ENCODE assay signal across 21 mouse cellular contexts in the genomic region with DNA sequence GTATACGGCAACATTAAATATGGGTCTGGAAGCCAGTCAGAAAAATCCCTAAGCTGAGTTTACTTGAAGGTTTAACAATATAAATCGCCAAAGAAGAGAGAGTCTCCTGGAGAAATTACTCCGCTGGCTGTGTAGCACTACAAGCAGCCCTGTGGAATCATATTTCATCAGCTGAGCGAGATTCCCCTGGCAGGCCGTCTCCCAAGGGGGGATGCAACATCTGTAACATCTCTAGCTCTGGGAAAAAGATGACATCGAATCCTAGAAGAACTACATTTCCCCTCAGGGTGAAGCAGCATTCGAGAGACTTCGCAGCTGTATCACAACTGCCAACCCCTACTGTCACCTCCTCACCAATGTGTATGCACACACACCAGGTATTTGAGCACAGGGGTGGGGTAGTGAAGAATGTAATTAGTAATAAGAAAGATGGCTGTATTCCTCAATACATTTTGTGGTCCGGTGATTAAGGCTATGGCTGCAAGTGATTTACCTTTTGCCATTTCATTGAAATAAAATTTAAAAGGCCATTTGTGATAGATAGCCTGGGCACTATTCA. TPM values are rescaled to one million over a fixed set of nuclear protein-coding genes. Genes with fewer than 3 reads are reported as not detected.
DNase-seq lines count a peak whose midpoint lies in the region; ATAC-seq and TF ChIP-seq lines count a peak whose summit lies in the region.
"Had no signal": no experiment of that assay in that cellular context is flagged by ENCODE, and none has a peak within 500 bp of the region (broad histone marks: within the 10 kb centered on the region; RNA-seq: fewer than 3 reads in every experiment).

No protein-coding gene starts in this region.

- H3K36me3 ChIP-seq in kidney, embryonic 15.5 days = no peaks in the 10 kb centered on the region
- H3K36me3 ChIP-seq in midbrain, embryonic 14.5 days (ENCODE audit: control insufficient read depth, insufficient read depth, low read length) = no peaks in the 10 kb centered on the region
- no peaks in the 10 kb centered on the region for H3K36me3 ChIP-seq in midbrain, embryonic 16.5 days (ENCODE audit: control insufficient read depth, insufficient read depth, low read length)
- no peaks in the 10 kb centered on the region for H3K36me3 ChIP-seq in stomach, postnatal 0 days (ENCODE audit: control insufficient read depth, insufficient read depth, low read length)
- no peaks in the 10 kb centered on the region for H3K36me3 ChIP-seq in hindbrain, embryonic 16.5 days (ENCODE audit: control insufficient read depth, insufficient read depth, low read length)
- H3K36me3 ChIP-seq: embryonic facial prominence, embryonic 13.5 days; hindbrain, embryonic 12.5 days; midbrain, embryonic 10.5 days had no signal

- no peak overlapping the region for H3K4me3 ChIP-seq in kidney, embryonic 15.5 days (replicated peaks)
- no peak overlapping the region for H3K4me3 ChIP-seq in midbrain, embryonic 14.5 days (replicated peaks; ENCODE audit: low read depth, low read length)
- no peak overlapping the region for H3K4me3 ChIP-seq in midbrain, embryonic 16.5 days (ENCODE audit: low read depth, low read length)
- no peak overlapping the region for H3K4me3 ChIP-seq in stomach, postnatal 0 days (ENCODE audit: low read depth, low read length)
- H3K4me3 ChIP-seq in hindbrain, embryonic 16.5 days (ENCODE audit: low read length) = no peak overlapping the region
- H3K4me3 ChIP-seq: embryonic facial prominence, embryonic 13.5 days; hindbrain, embryonic 12.5 days; midbrain, embryonic 10.5 days had no signal

- no peak overlapping the region for H3K4me2 ChIP-seq in kidney, embryonic 15.5 days
- no peak overlapping the region for H3K4me2 ChIP-seq in midbrain, embryonic 14.5 days (ENCODE audit: low read length)
- H3K4me2 ChIP-seq in midbrain, embryonic 16.5 days (ENCODE audit: low read length) = no peak overlapping the region
- H3K4me2 ChIP-seq in stomach, postnatal 0 days (replicated peaks; ENCODE audit: low read depth) = 0 out of 2 replicates have a peak overlapping the region, but pooled peaks have one; percentile 5
- no peak overlapping the region for H3K4me2 ChIP-seq in hindbrain, embryonic 16.5 days (ENCODE audit: low read length)
- H3K4me2 ChIP-seq: embryonic facial prominence, embryonic 13.5 days; hindbrain, embryonic 12.5 days; liver, embryonic 11.5 days had no signal

- 26% methylated on average over 9 of the region's 9 CpGs for WGBS in kidney, embryonic 15.5 days
- WGBS in midbrain, embryonic 14.5 days = 65% methylated on average over 9 of the region's 9 CpGs
- 68% methylated on average over 9 of the region's 9 CpGs for WGBS in midbrain, embryonic 16.5 days
- WGBS in stomach, postnatal 0 days = 39% methylated on average over 9 of the region's 9 CpGs
- 52% methylated on average over 9 of the region's 9 CpGs for WGBS in hindbrain, embryonic 16.5 days

- H3K9me3 ChIP-seq in kidney, embryonic 15.5 days (replicated peaks) = no peaks in the 10 kb centered on the region
- H3K9me3 ChIP-seq in midbrain, embryonic 14.5 days (ENCODE audit: control insufficient read depth, low read length) = no peaks in the 10 kb centered on the region
- no peaks in the 10 kb centered on the region for H3K9me3 ChIP-seq in midbrain, embryonic 16.5 days (replicated peaks; ENCODE audit: control insufficient read depth, low read length, poor library complexity, severe bottlenecking)
- H3K9me3 ChIP-seq in stomach, postnatal 0 days (ENCODE audit: control insufficient read depth, low read length) = no peaks in the 10 kb centered on the region
- H3K9me3 ChIP-seq in hindbrain, embryonic 16.5 days (ENCODE audit: control insufficient read depth, low read length) = no peaks in the 10 kb centered on the region
- H3K9me3 ChIP-seq: embryonic facial prominence, embryonic 13.5 days; hindbrain, embryonic 12.5 days; midbrain, embryonic 10.5 days had no signal

- no peak overlapping the region for H3K27ac ChIP-seq in kidney, embryonic 15.5 days
- H3K27ac ChIP-seq in midbrain, embryonic 14.5 days (replicated peaks; ENCODE audit: low read depth, low read length) = no peak overlapping the region
- H3K27ac ChIP-seq in midbrain, embryonic 16.5 days (ENCODE audit: low read length) = no peak overlapping the region
- no peak overlapping the region for H3K27ac ChIP-seq in stomach, postnatal 0 days (replicated peaks)
- no peak overlapping the region for H3K27ac ChIP-seq in hindbrain, embryonic 16.5 days (ENCODE audit: low read depth, low read length)
- H3K27ac ChIP-seq: embryonic facial prominence, embryonic 13.5 days; hindbrain, embryonic 12.5 days; midbrain, embryonic 10.5 days had no signal

- H3K9ac ChIP-seq in kidney, embryonic 15.5 days = no peak overlapping the region
- no peak overlapping the region for H3K9ac ChIP-seq in midbrain, embryonic 14.5 days (replicated peaks; ENCODE audit: low read length)
- no peak overlapping the region for H3K9ac ChIP-seq in midbrain, embryonic 16.5 days (ENCODE audit: low read depth, low read length)
- no peak overlapping the region for H3K9ac ChIP-seq in stomach, postnatal 0 days (ENCODE audit: low read length)
- no peak overlapping the region for H3K9ac ChIP-seq in hindbrain, embryonic 16.5 days (ENCODE audit: low read depth, low read length)
- H3K9ac ChIP-seq: embryonic facial prominence, embryonic 13.5 days; hindbrain, embryonic 12.5 days had no signal

- H3K27me3 ChIP-seq in kidney, embryonic 15.5 days = 0 out of 2 replicates have a peak, but pooled peaks cover 6% of the 10 kb centered on the region
- no peaks in the 10 kb centered on the region for H3K27me3 ChIP-seq in midbrain, embryonic 14.5 days (ENCODE audit: control insufficient read depth, insufficient read depth, low read length)
- H3K27me3 ChIP-seq in midbrain, embryonic 16.5 days (ENCODE audit: control insufficient read depth, insufficient read depth, low read depth, low read length) = no peaks in the 10 kb centered on the region
- H3K27me3 ChIP-seq in stomach, postnatal 0 days (ENCODE audit: control insufficient read depth, insufficient read depth, low read length) = no peaks in the 10 kb centered on the region
- H3K27me3 ChIP-seq in hindbrain, embryonic 16.5 days (replicated peaks; ENCODE audit: control insufficient read depth, insufficient read depth, low read length) = no peaks in the 10 kb centered on the region
- H3K27me3 ChIP-seq: hindbrain, embryonic 12.5 days had no signal

- no peak for TF ChIP-seq CTCF in stomach, postnatal 0 days (IDR thresholded peaks at IDR 0.05; ENCODE audit: low read depth)

- ATAC-seq in kidney, embryonic 15.5 days (replicated peaks; ENCODE audit: low FRiP score) = peak; percentile 63; the same call in 1 of the 2 replicates
- no peak for ATAC-seq in midbrain, embryonic 14.5 days (ENCODE audit: low FRiP score, low TSS enrichment)
- ATAC-seq in midbrain, embryonic 16.5 days = no peak
- no peak for ATAC-seq in stomach, postnatal 0 days (ENCODE audit: low FRiP score, low TSS enrichment)
- ATAC-seq in hindbrain, embryonic 16.5 days = no peak
- ATAC-seq: forebrain, embryonic 16.5 days had no signal

- H3K4me1 ChIP-seq in kidney, embryonic 15.5 days = 0 out of 2 replicates have a peak, but pooled peaks cover 3% of the 10 kb centered on the region
- H3K4me1 ChIP-seq in midbrain, embryonic 14.5 days (ENCODE audit: control insufficient read depth, insufficient read depth, low read length) = no peaks in the 10 kb centered on the region
- no peaks in the 10 kb centered on the region for H3K4me1 ChIP-seq in midbrain, embryonic 16.5 days (ENCODE audit: control insufficient read depth, insufficient read depth, low read length)
- H3K4me1 ChIP-seq in stomach, postnatal 0 days (replicated peaks; ENCODE audit: control insufficient read depth, insufficient read depth) = no peaks in the 10 kb centered on the region
- no peaks in the 10 kb centered on the region for H3K4me1 ChIP-seq in hindbrain, embryonic 16.5 days (ENCODE audit: control insufficient read depth, insufficient read depth, low read depth, low read length)
- H3K4me1 ChIP-seq: hindbrain, embryonic 12.5 days; midbrain, embryonic 10.5 days had no signal

- no peak for TF ChIP-seq EP300 in stomach, postnatal 0 days (optimal IDR thresholded peaks at IDR 0.05)

- DNase-seq in kidney, postnatal 25 days = no peak
- DNase-seq in midbrain, embryonic 14.5 days = peak; percentile 26
- peak; percentile 67 for DNase-seq in mesoderm, embryonic 11.5 days (ENCODE audit: low read depth, low spot score)
- no peak for DNase-seq in stomach, postnatal 0 days (ENCODE audit: low spot score)
- DNase-seq: cerebellum, adult 18-20 months; cerebellum, postnatal 25 days; gastrocnemius, postnatal 36 days; kidney, adult 11 months; left cerebral cortex, postnatal 4 days; lung, adult 2 months; lung, postnatal 4 days; retina, postnatal 1 day; thymus, postnatal 36 days had no signal

RNA-seq across cellular contexts. Expression of gene Pitx2, which starts 40.8 kb away (rescaled TPM):
- polyA plus RNA-seq in kidney, embryonic 15.5 days (2015; fragmentation: Nextera tagmentation; extraction: Ambion mirVana) = 6.2 and 9.8 TPM in 2 replicates
- polyA plus RNA-seq in midbrain, embryonic 14.5 days (2014; fragmentation: Nextera tagmentation; extraction: Ambion mirVana) = 27.0 and 27.5 TPM in 2 replicates
- 29.0 and 37.9 TPM in 2 replicates for polyA plus RNA-seq in midbrain, embryonic 16.5 days (2015; fragmentation: Nextera tagmentation; extraction: Ambion mirVana)
- polyA plus RNA-seq in stomach, postnatal 0 days (2015; fragmentation: Nextera tagmentation; extraction: Ambion mirVana) = 9.7 and 10.8 TPM in 2 replicates
- 2.7 and 3.1 TPM in 2 replicates for polyA plus RNA-seq in hindbrain, embryonic 16.5 days (2015; fragmentation: Nextera tagmentation; extraction: Ambion mirVana)

Comparison
In these comparisons a context has a peak if more than half of its experiments do, and no peak if none do; other contexts are left out.
1. DNase-seq: peak in midbrain, embryonic 14.5 days (single experiment) and mesoderm, embryonic 11.5 days (single experiment); none in kidney, postnatal 25 days (0 of 2) and stomach, postnatal 0 days (single experiment).